Mouse (Mus musculus) heart, embryonic 12.5 days (tissue): ENCODE measurements around the gene Trappc6a. TPM values are rescaled to one million over a fixed set of nuclear protein-coding genes. Genes with fewer than 3 reads are reported as not detected.
"Not testable (repeated sequence)": the region's sequence is repeated elsewhere in the genome, so short reads cannot be mapped to it uniquely, and the experiment has no call there.

ENCODE experiments used
- ATAC-seq: fragments of 200-750 bp; cut with Nextera tagmentation; 2 replicates; pipeline ENCODE4 v1.8.0; 2017; ENCODE audit warnings: moderate TSS enrichment, moderate library complexity; ENCODE audit not compliant: insufficient number of reproducible peaks, low FRiP score
- H3K27ac ChIP-seq: fragments of 300-500 bp; sonication (generic); 2 replicates; pipeline ENCODE4 v1.5.1; 2016; ENCODE audit warnings: mild to moderate bottlenecking, moderate library complexity; ENCODE audit not compliant: poor library complexity, severe bottlenecking
- H3K27me3 ChIP-seq: fragments of 300-500 bp; sonication (generic); replicated peaks from 2 replicates; pipeline ENCODE4 v1.6.1; 2016; ENCODE audit warnings: mild to moderate bottlenecking, moderate library complexity
- H3K36me3 ChIP-seq: fragments of 300-500 bp; sonication (generic); 2 replicates; pipeline ENCODE4 v1.6.1; 2016; ENCODE audit warnings: mild to moderate bottlenecking, moderate library complexity
- H3K4me1 ChIP-seq: fragments of 300-500 bp; sonication (generic); replicated peaks from 2 replicates; pipeline ENCODE4 v1.6.1; 2016; ENCODE audit warnings: mild to moderate bottlenecking
- H3K4me2 ChIP-seq: fragments of 300-500 bp; sonication (generic); 2 replicates; pipeline ENCODE4 v1.6.1; 2016; ENCODE audit warnings: mild to moderate bottlenecking, moderate library complexity
- H3K4me3 ChIP-seq: fragments of 300-500 bp; sonication (generic); 2 replicates; pipeline ENCODE4 v1.5.1; 2016; ENCODE audit warnings: mild to moderate bottlenecking
- H3K9ac ChIP-seq: fragments of 300-500 bp; sonication (generic); 2 replicates; pipeline ENCODE4 v1.6.1; 2016; ENCODE audit warnings: mild to moderate bottlenecking, moderate library complexity
- H3K9me3 ChIP-seq: fragments of 300-500 bp; sonication (generic); replicated peaks from 2 replicates; pipeline ENCODE4 v1.6.1; 2016; ENCODE audit warnings: mild to moderate bottlenecking, moderate library complexity
- WGBS: fragments of 180-500 bp; shearing (Covaris S2); methylation state at CpG from one replicate; pipeline ENCODE4 v1.1.7; 2016; 5-methylcytosine and 5-hydroxymethylcytosine counted together
- polyA plus RNA-seq: library from polyadenylated mRNA; unstranded; fragments of >200 nt; fragmentation: Nextera tagmentation; extraction: Ambion mirVana; gene quantifications from 2 replicates; pipeline ENCODE4 v1.2.1, GENCODE M21; 2016

The Trappc6a gene
- polyA plus RNA-seq, 1 experiment from 2014 or later, result 74.0 TPM

GRCm38 (mm10) chr7:19506969-19507611, 1.1 kb upstream of the Trappc6a start:
- Histone ChIP-seq H3K36me3 (no peaks in the 10 kb centered on the region), H3K9ac (peak overlapping the region; percentile 83), H3K27ac (no peak overlapping the region; the same call in 1 of the 2 replicates), H3K4me2 (peak overlapping the region; percentile 97), H3K4me3 (peak overlapping the region; percentile 95), H3K4me1 (peaks cover 26% of the 10 kb centered on the region), H3K9me3 (no peaks in the 10 kb centered on the region), H3K27me3 (no peaks in the 10 kb centered on the region)
- no peak for ATAC-seq
- WGBS, result 1% methylated on average over 66 of the region's 71 CpGs

GRCm38 (mm10) chr7:19507612-19507981, 598 bp upstream of the Trappc6a start:
- WGBS, result 3% methylated on average over 18 of the region's 18 CpGs
- Histone ChIP-seq H3K9ac (peak overlapping the region; percentile 83), H3K9me3 (no peaks in the 10 kb centered on the region), H3K4me2 (peak overlapping the region; percentile 97), H3K4me1 (peaks cover 26% of the 10 kb centered on the region), H3K27ac (peak overlapping the region; percentile 86), H3K4me3 (peak overlapping the region; percentile 95), H3K27me3 (no peaks in the 10 kb centered on the region), H3K36me3 (no peaks in the 10 kb centered on the region)
- ATAC-seq, result no peak

- peak overlapping the region; percentile 97 for H3K4me2 ChIP-seq
- H3K4me3 ChIP-seq, result peak overlapping the region; percentile 95
- peak overlapping the region; percentile 83 for H3K27ac ChIP-seq
- H3K27me3 ChIP-seq, result no peaks in the 10 kb centered on the region
- whole genome bisulfite sequencing, result 2% methylated on average over 15 of the region's 15 CpGs
- H3K36me3 ChIP-seq, result no peaks in the 10 kb centered on the region
- H3K9me3 ChIP-seq, result no peaks in the 10 kb centered on the region
- H3K4me1 ChIP-seq, result peaks cover 26% of the 10 kb centered on the region
- no peak for ATAC-seq
- H3K9ac ChIP-seq, result peak overlapping the region; percentile 95
Observed at GRCm38 (mm10) chr7:19508924-19509568, 851 bp downstream of the Trappc6a start.

- Histone ChIP-seq H3K4me1 (peaks cover 26% of the 10 kb centered on the region), H3K4me3 (peak overlapping the region; percentile 95), H3K27ac (peak overlapping the region; percentile 83), H3K36me3 (no peaks in the 10 kb centered on the region), H3K27me3 (0 out of 2 replicates have a peak, but pooled peaks cover 4% of the 10 kb centered on the region), H3K9me3 (no peaks in the 10 kb centered on the region), H3K4me2 (peak overlapping the region; percentile 97), H3K9ac (peak overlapping the region; percentile 95; the same call in 1 of the 2 replicates)
- ATAC-seq, result no peak
- 90% methylated on average over 7 of the region's 7 CpGs for whole genome bisulfite sequencing
Observed at GRCm38 (mm10) chr7:19509786-19510185, 1.6 kb downstream of the Trappc6a start.

GRCm38 (mm10) chr7:19511934-19512333, 3.7 kb downstream of the Trappc6a start:
- H3K9me3 ChIP-seq, ATAC-seq, H3K36me3 ChIP-seq, H3K4me2 ChIP-seq, H3K27ac ChIP-seq, H3K4me3 ChIP-seq, H3K9ac ChIP-seq: not testable (repeated sequence)
- WGBS, result 90% methylated on average over 6 of the region's 7 CpGs
- peaks cover 19% of the 10 kb centered on the region for H3K4me1 ChIP-seq
- H3K27me3 ChIP-seq, result peaks cover 25% of the 10 kb centered on the region

GRCm38 (mm10) chr7:19512353-19512752, 4.2 kb downstream of the Trappc6a start:
- 76% methylated on average over 6 of the region's 6 CpGs for WGBS
- Histone ChIP-seq H3K36me3 (no peaks in the 10 kb centered on the region), H3K4me1 (peaks cover 15% of the 10 kb centered on the region), H3K27ac (no peak overlapping the region), H3K9me3 (no peaks in the 10 kb centered on the region), H3K4me2 (no peak overlapping the region), H3K27me3 (peaks cover 30% of the 10 kb centered on the region), H3K4me3 (no peak overlapping the region), H3K9ac (no peak overlapping the region)
- no peak for ATAC-seq

- Histone ChIP-seq H3K9me3 (no peaks in the 10 kb centered on the region), H3K36me3 (no peaks in the 10 kb centered on the region), H3K27me3 (peaks cover 84% of the 10 kb centered on the region), H3K9ac (peak within 1 kb of the TSS; percentile 23; the same call in 1 of the 2 replicates), H3K27ac (no peak within 1 kb of the TSS), H3K4me2 (peak within 1 kb of the TSS; percentile 58), H3K4me1 (peaks cover 17% of the 10 kb centered on the region), H3K4me3 (peak within 1 kb of the TSS; percentile 10; the same call in 1 of the 2 replicates)
- 3% methylated on average over 29 of the region's 29 CpGs for WGBS
- no peak for ATAC-seq
Observed at GRCm38 (mm10) chr7:19517652-19518365, 9.6 kb downstream of the Trappc6a start, which contains the start of gene Nkpd1. Gene Nkpd1 (plus strand): TSS chr7:19517838.

- peaks cover 100% of the 10 kb centered on the region for H3K27me3 ChIP-seq
- H3K36me3 ChIP-seq, result no peaks in the 10 kb centered on the region
- no peak for ATAC-seq
- peak overlapping the region; percentile 46 for H3K4me3 ChIP-seq
- peak overlapping the region; percentile 76 for H3K9ac ChIP-seq
- no peaks in the 10 kb centered on the region for H3K9me3 ChIP-seq
- WGBS, result 1% methylated on average over 23 of the region's 23 CpGs
- H3K4me2 ChIP-seq, result peak overlapping the region; percentile 87
- peaks cover 36% of the 10 kb centered on the region for H3K4me1 ChIP-seq
- H3K27ac ChIP-seq, result no peak overlapping the region
Observed at GRCm38 (mm10) chr7:19520032-19520431, 11.8 kb downstream of the Trappc6a start.

- Histone ChIP-seq H3K4me1 (peaks cover 31% of the 10 kb centered on the region), H3K36me3 (no peaks in the 10 kb centered on the region), H3K4me3 (peak overlapping the region; percentile 41), H3K9me3 (no peaks in the 10 kb centered on the region), H3K9ac (peak overlapping the region; percentile 65), H3K27ac (no peak overlapping the region), H3K27me3 (peaks cover 83% of the 10 kb centered on the region), H3K4me2 (peak overlapping the region; percentile 78)
- WGBS, result 15% methylated on average over 72 of the region's 72 CpGs
- 0 out of 2 replicates have a peak, but pooled peaks have one; percentile 4 for ATAC-seq
Observed at GRCm38 (mm10) chr7:19523017-19523756, 15.0 kb downstream of the Trappc6a start.

- H3K4me2 ChIP-seq, result peak overlapping the region; percentile 78
- H3K4me3 ChIP-seq, result peak overlapping the region; percentile 41
- peak overlapping the region; percentile 65 for H3K9ac ChIP-seq
- no peaks in the 10 kb centered on the region for H3K9me3 ChIP-seq
- peaks cover 7% of the 10 kb centered on the region for H3K36me3 ChIP-seq
- ATAC-seq, result peak; percentile 29; the same call in 1 of the 2 replicates
- 3% methylated on average over 64 of the region's 64 CpGs for WGBS
- H3K27ac ChIP-seq, result no peak overlapping the region
- H3K27me3 ChIP-seq, result peaks cover 76% of the 10 kb centered on the region
- H3K4me1 ChIP-seq, result peaks cover 31% of the 10 kb centered on the region
Observed at GRCm38 (mm10) chr7:19523757-19524419, 15.7 kb downstream of the Trappc6a start.
